Mouse (Mus musculus) adrenal gland (tissue): Measurements from ENCODE around the gene Cnn2.

ENCODE experiments used
- intact Hi-C: fragments of 180-260 bp; cut with DNase I; formaldehyde crosslinking; loops from one replicate; pipeline ENCODE4 v1.15.1; 2025

Cnn2 gene

DNA sequence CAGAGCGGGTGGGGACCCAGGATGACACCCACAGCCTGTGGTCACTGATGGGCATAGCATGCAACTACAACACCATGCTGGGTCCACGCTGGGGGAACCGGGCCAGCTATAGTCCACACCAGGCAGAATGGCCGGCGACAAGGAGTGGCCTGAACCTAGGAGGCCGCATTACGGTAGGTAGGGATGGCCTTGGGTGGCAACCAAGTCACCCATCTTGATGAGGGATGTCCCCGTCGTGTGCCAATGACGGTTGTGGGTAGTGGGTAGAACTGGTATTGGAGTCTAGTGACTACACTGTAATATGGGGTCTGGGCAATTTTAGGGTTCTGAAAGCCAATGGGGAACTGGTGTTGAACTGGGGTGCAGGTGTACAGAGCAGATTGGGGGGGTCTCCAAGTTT lies 28.5 kb downstream of the Cnn2 start:
- intact Hi-C loops: no loop called here

DNA sequence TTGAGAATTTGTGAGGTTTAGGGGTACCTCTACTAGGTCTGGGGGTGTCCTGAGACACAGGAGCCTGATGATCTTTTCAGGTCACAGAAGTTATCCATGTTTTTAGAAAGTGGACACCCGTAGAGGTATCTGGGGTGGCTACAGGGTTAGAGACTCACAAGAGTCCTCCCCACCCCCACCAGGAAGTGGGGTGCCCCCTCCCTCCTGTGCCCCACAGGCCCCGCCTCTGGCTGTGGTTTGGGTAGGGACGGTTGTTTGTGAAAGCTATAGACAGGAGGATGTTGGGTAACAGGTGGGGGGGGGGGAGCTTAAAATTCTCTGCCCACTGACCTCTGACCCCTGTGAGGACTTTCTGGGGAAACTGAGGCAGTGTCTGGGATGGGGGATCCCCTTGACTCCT lies 29.0 kb downstream of the Cnn2 start:
- intact Hi-C loops: no loop called here

DNA sequence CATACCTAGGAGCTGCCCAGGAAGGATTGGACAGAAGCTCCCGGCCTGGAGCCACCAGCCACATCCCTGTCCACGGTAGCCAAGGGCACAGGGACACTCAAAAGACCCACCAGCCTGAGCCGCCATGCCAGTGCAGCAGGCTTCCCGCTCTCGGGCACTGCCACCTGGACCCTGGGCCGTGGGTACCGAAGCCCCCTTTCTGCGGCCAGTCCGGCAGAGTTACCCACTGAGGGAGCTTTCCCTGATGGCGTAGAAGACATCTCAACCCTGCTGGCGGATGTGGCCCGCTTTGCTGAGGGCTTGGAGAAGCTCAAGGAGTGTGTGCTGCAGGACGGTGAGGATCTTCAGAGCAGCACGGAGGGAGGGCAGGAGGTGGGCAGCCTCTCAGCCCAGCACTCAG lies 29.4 kb downstream of the Cnn2 start:
- intact Hi-C loops: no loop called here

DNA sequence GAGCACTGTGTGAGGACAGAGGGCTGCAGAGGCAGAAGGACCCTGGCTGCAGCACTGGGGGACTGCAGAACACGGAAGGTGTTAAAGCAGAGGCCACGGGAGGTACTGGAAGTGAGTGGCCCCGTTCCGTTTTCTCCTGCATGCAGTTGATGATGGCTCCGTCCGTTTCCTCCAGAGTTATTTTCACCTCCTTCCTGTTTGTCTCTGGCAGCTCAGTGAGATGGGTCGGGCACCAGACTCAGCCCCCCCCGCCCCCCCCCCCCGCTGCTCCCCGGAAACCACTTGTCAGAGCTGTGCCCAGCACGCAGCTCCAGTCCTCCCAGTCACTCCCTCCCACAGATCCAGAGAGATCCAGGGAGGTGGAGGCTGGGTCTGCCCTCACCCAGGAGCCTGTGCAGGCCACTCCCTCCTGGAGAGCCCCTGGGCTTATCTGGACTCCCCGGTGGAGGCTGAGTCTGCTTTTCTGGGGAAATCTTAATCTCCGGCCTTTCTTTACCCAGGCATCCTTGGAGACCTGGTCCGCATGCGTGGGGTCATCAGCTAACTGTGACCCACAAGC lies 30.4 kb downstream of the Cnn2 start:
- intact Hi-C loops: no loop called here

DNA sequence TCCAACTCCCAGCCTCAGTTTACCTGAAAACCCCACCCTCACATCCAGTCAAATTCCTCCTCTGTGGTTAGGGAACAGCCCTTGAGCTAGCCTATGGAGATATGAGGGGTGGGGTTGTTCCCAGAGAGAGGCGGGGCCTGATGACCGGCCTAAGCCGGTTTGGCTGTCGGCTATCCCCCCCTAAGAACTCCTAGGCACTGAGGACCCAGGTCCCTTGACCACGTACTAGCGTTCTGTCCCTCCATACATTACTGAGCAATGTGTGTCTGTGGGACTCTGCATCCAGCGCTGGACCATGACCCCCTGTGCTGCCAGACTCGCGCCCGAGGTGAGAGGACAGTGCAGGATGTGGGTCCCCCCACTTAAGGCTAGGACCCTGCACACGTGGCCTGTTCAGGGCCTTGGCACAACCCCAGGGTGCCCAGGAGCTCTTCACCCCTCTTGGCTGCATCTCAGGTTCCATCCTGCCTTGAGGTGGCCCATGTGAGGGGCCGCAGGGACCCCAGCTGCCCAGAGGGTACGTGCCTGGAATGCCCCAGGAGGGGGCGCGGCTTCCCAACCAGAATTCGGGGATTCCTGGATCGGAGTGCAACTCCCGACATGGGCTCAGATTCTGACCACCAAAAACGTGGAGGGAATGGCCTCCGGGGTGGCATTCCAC lies 31.2 kb downstream of the Cnn2 start:
- intact Hi-C loops: no loop called here

DNA sequence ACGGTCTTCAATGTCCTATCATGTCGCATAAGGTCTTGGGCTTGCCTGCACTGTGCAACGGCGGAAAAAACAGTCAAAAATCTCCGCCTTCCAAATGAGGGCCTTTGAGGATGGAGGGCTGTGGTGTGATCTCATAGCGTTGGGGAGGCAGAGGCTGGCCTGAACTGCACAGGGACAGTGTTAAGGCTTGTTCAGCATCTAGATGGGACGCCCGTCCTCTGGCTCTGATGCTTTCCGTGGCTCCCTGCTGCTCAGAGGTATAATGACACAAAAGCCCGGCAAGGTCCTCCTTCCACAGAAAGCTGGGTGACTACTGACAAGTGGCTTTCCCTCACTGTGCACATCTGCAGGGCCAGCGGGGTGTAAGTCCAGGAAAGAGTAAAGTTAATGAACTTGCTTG lies 31.8 kb downstream of the Cnn2 start:
- intact Hi-C loops: no loop called here

DNA sequence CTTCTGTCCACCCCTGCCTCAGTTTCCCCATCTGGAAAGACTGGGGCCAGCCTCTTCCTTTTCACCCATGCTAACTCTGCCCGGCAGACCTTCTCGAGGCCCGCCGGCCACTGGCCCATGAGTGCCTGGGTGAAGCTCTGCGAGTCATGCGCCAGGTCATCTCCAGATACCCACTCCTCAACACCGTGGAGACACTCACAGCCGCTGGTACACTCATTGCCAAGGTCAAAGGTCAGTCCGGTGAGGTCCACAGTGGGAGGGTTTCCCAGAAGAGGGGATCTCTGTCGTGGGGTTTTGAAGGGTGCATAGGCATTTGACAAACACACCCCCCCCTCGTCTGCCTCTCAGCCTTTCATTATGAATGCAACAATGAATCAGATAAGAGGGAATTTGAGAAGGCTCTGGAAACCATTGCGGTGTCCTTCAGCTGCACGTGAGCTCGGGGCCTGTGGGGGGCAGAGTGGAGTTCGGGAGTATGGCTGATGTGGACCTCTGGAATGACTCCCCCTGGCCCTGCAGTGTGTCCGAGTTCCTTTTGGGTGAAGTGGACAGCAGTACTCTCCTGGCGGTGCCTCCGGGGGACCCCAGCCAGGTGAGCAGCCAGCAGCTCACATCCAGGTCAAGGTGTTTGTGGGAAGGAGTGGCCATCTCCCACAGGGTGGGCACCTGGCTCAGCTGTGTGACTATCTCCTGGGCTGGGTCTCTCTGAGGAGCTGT lies 32.4 kb downstream of the Cnn2 start:
- intact Hi-C loops: no loop called here

DNA sequence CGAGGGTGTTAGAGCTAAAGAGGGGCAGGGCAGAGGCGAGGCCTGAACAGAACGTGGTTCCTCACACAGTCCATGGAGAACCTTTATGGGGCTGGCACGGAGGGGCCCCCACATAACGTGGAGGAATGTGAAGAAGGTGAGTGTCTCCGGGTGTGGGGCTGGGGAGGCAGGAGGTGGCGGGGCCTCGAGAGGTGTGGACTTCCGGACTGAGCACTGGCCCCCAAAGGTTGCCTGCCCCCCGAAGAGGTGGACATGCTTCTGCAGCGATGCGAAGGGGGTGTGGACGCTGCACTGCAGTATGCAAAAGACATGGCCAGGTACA lies 32.9 kb downstream of the Cnn2 start:
- intact Hi-C loops: no loop called here

DNA sequence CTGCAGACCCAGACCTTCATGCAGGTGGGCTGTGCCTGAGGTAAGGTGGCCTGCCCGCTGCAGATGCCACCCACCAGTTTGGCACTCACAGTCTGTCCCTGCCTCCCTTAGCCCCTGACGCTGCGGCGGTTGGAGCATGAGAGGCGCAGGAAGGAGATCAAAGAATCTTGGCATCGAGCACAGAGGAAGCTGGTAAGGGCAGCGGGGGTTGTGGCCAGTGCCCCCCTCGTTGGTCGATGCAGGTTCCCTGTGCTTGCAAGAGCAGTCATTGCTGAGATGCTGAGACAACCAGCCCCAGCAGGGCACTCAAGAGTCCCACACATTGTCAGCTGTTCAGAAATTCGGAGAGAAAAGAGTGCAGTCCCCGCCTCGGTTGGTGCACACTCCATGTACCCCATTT lies 33.8 kb downstream of the Cnn2 start:
- intact Hi-C loops: no loop called here

DNA sequence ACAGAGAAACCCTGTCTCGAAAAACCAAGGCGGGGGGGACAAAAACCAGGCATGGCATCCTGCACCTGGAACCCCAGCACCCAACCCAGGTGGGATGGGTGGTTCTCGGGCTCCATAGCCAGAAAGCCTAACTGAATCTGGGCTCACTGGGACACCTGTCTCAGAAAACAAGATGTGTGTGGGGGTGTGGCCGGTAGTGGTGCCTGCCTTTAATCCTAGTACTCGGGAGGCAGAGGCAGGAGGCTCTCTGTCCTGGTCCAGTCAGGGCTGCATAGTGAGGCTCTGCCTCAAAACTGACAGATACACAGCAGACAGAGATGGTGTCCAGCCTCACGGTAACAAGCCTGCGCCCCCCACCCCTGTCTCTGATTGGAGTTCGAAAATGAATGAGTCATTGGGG lies 34.4 kb downstream of the Cnn2 start:
- intact Hi-C loops: no loop called here

DNA sequence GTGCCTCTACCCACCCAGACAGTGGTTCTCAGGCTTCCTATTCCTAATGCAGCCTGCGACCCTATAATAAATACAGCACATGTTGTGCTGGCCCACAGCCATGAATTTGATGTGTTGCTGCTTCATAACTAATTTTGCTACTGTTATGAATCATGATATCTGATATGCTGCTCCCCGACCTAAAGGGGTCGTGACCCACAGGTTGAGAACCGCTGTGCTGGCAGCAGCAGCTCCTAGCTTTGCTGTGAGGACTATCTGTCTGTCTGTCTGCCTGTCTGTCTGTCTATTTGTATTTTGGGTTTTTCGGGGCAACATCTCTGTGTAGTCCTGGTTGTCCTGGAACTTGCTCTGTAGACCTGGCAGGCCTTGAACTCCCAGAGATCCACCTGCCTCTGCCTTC lies 35.4 kb downstream of the Cnn2 start:
- intact Hi-C loops: no loop called here

DNA sequence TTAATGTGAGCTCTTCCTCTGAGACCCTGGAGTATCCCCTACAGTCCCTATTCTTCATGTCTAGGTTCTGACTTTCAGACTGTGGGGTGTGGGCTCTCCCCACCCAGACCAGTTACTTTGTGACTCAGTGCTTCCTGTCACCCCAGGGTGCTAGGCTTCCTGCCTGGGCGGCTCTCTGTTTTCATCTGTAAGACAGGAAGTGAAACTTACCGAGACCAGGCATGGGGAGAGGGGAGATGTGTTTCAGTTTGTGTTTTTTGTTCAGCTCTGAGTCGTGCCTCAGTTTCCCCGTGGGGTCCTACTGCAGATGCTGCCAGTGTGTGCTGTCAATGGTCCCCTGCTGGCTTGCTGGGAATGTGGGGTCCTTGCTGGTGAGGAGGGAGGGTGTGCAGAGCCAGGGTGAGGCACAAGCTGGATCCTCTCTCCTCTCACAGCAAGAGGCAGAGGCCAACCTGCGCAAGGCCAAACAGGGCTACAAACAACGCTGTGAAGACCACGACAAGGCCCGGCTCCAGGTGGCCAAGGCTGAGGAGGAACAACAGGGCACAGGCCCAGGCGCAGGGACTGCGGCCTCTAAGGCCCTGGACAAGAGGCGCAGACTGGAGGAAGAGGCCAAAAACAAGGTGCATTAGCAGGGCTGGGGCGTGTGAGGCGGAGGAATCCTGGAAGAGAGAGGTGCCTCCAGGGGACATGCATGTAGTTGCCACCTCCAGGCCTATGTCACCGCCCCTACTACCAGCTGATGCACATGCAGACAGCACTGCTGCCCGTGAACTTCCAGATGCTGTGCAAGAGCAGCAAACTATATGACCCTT lies 36.1 kb downstream of the Cnn2 start:
- intact Hi-C loops: no loop called here

DNA sequence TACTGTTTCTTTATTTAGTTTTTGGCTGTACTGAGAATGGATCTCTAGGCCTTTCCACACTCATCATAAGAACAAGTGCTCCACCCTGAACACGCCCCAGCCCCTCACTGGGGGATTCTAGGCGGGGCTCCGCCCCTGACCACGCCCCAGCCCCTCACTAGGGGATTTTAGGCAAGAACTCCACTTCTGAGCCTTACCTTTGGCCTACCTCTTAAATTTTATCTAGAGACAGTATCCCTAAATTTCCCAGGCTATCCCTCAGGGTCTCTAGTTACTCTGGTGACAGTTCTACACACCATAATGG lies 36.6 kb downstream of the Cnn2 start:
- intact Hi-C loops: no loop called here

DNA sequence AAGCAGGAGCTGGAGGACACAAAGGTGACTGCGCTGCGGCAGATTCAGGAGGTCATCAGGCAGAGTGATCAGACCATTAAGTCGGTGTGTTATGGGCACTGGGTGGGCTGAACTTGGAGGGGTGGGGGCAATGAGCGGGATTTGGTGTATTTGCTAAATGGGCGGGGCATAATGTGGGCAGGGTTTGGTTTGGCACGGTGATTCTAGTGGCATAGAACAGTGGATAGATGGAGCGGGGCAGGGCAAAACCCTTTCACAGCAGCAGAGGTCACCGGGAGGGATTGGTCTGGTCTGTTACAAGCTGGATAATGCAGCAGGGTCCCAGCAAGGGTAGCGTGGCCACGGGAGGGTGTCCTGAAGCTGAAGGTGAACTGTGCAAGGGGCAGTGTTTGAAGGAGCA lies 37.1 kb downstream of the Cnn2 start:
- intact Hi-C loops: no loop called here

DNA sequence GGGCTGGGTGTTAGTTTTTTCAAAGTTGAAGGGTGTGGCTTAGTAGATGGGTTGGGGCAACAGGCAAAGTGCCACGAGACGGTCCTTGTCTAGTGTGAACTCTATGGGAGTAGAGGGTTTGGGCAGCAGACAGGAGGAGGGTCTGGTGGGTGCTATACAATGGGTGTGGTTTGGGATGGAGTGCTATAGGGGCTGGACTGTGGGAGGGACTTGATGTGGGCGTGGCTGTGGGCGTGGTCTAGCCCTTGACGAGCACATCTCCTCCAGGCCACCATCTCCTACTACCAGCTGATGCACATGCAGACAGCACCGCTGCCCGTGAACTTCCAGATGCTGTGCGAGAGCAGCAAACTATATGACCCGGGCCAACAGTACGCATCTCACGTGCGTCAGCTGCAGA lies 37.5 kb downstream of the Cnn2 start:
- intact Hi-C loops: no loop called here

DNA sequence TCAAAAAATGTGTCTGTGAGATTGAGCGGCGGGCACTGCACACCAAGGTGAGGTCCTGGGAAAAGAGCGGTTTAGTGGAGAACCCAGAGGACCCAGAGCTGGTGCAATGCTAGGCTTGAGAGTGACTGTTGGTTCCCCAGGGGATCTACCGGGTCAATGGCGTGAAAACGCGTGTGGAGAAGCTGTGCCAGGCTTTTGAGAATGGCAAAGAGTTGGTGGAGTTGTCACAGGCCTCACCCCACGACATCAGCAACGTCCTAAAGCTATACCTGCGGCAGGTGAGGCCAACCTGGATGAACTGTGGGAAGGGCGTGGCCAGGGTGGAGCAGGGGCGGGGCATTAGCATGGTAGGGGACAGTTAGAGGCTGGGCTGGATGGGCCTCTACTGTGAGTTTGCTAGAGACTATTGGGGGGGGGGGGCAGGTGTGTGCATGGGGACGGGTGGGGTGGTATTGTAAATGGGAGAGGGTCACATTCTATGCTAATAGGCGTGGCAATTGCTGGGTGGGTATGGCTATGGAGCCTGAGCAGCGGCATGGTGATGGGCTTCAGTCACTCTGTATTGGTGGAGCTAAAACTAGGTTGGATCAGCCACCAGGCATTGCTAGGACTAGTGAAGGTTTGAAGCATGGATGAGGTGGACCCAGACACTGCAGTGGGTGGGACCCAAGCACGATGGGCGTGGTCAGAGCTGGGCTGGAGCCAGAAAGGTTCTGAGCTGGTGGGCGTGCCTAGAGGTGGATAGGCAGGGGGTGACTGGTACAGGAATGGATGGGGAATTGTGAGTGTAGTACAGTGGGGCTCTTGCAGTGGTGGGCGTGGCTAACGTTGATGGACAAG lies 39.5 kb downstream of the Cnn2 start:
- intact Hi-C loops: no loop called here

DNA sequence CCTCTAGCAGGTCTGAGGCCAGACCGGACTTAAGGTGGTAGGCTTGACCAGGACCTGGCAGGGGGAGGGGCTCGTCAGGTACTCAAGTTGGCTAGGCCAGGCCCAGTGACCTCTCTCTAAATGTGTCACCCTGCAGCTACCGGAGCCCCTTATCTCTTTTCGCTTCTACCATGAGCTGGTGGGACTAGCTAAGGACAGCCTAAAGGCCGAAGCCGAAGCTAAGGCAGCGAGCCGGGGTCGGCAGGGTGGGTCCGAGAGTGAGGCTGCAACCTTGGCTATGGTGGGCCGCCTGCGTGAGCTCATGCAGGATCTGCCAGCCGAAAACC lies 40.1 kb downstream of the Cnn2 start:
- intact Hi-C loops: no loop called here

DNA sequence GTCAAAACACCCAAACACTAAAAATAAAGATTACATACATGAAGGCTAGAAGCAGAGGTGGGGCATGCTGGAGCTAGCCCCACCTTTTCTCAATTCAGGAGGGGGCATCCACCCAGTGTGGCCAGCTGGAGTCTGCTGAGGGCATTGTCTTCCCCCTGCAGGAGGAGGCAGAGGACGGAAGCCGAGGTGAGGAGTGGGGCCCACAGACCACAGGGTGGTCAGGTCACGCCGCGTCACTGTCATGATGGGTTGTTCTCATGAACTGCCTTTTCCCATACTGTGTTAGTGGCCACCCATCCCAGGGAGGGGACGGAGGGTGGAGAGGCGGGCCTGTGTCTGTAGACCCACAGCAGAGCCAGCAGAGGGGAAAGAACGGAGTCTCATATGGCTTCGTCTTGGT lies 41.8 kb downstream of the Cnn2 start:
- intact Hi-C loops: loop anchor here (5.0 kb wide), 1 partner anchor 33 kb away; the partner anchor contains the start of gene Abca7

DNA sequence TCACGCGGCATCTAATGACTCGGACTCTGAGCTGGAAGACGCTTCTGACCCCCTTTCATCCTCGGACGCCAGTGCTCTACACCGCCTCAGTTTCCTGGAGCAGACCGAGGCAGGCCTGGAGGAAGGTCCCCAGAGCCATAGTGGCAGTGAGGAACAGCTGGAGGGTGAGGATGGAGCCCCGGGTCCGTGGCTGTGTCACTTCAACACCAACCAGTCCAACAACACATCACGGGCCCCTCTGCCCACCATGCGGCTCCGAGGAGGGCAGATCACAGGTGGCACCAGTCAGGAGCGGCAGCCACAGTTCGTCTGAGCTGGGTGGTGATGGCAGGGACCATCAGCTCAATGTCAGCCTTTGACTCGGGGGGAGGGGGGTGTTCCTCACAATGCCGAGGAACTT lies 42.4 kb downstream of the Cnn2 start:
- intact Hi-C loops: loop anchor here (5.0 kb wide), 1 partner anchor 33 kb away; the partner anchor contains the start of gene Abca7

DNA sequence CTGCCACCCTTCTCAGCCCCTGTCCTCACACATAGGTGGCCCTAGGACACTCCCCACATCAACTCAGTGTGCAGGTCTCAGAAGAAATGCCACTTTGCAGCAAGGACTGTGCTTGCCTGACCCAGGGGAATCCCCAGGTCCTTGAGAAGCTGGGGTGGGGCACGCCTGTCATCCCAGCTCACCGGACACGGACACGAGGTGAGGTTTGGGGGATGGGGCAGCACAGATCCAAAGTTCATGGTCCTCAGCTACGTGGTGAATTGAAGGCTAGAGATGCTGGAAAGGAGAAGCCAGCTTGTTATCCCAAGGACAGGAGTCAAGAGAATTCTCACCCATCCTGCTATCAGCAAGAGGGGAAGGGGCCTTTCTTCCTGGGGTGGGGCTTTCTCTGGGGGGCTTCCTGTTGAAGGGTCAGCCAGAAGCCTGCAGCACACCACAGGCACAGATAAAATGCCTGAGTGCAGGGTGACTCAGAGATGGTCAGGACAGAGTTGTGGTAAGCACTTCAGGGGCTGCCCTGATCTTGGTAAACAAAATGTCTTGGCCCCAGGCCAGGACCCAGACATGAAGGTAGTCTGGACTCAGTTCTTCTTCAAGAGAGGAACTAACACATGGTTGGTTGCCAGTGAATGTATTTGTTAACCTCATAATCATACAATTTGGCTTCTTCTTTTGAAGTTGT lies 44.6 kb downstream of the Cnn2 start:
- intact Hi-C loops: loop anchor here (5.0 kb wide), 1 partner anchor 36 kb away; the partner anchor contains the start of gene Abca7
